Mouse (Mus musculus) C2C12 (cell line): ENCODE data around the gene Gm5431.

Source experiments
- CEBPB ChIP-seq: IDR thresholded peaks from one replicate; pipeline ENCODE4 v1.6.1; 2011; ENCODE audit warnings: low read depth, mild to moderate bottlenecking, control low read depth, moderate library complexity
- CTCF ChIP-seq: IDR thresholded peaks from one replicate; pipeline ENCODE4 v1.5.1; 2011; ENCODE audit not compliant: control insufficient read depth, insufficient read depth, insufficient read length
- FOSL1 ChIP-seq: IDR thresholded peaks from one replicate; pipeline ENCODE4 v1.8.0; 2011; ENCODE audit warnings: mild to moderate bottlenecking, low read length; ENCODE audit not compliant: poor library complexity, insufficient read depth, severe bottlenecking
- MYOD1 ChIP-seq: IDR thresholded peaks from one replicate; pipeline ENCODE4 v1.6.1; 2011; ENCODE audit warnings: low read depth; ENCODE audit not compliant: control insufficient read depth, insufficient read length
- MYOG ChIP-seq: IDR thresholded peaks from one replicate; pipeline ENCODE4 v1.6.1; 2011; ENCODE audit not compliant: control insufficient read depth, insufficient read length; ENCODE audit errors: extremely low read depth

- TF ChIP-seq CTCF (no peak), FOSL1 (no peak), MYOD1 (no peak), MYOG (no peak), CEBPB (no peak)
Measured at GRCm38 (mm10) chr11:48845244-48845815, 56.7 kb downstream of the Gm5431 start.
